Mouse (Mus musculus): Measurements from ENCODE around the gene Bbs5. TPM values are rescaled to one million over a fixed set of nuclear protein-coding genes. Genes with fewer than 3 reads are reported as not detected.

Bbs5 gene
- total RNA-seq, 2 experiments from 2014 or later, result 24.5 to 28.4 TPM

Other genes with a start within 250 kb of the Bbs5 start
- gene Lrp2, start 61.1 kb upstream of the Bbs5 start, total RNA-seq (2021), result under 1 TPM; 0.02 to 0.12 TPM
- gene Klhl41, start 22.9 kb downstream of the Bbs5 start, total RNA-seq (2021), result under 1 TPM; 0.88 to 0.94 TPM
- 10 to 100 TPM; 14.4 to 15.4 TPM for gene Fastkd1, start 66.3 kb downstream of the Bbs5 start, total RNA-seq (2021)
- gene Ppig, start 75.4 kb downstream of the Bbs5 start, total RNA-seq (2021), result 10 to 100 TPM; 66.6 to 69.0 TPM
- 1 to 10 TPM; 2.2 to 2.6 TPM for gene Ccdc173, start 142.4 kb downstream of the Bbs5 start, total RNA-seq (2021)
- gene Phospho2, start 142.5 kb downstream of the Bbs5 start, total RNA-seq (2021), result 10 to 100 TPM; 25.3 to 26.2 TPM
- 10 to 100 TPM; 54.2 to 54.4 TPM for gene Klhl23, start 174.8 kb downstream of the Bbs5 start, total RNA-seq (2021)
- 100 to 1,000 TPM; 121 to 128 TPM for gene Ssb, start 214.4 kb downstream of the Bbs5 start, total RNA-seq (2021)
- gene Mettl5, start 238.4 kb downstream of the Bbs5 start, total RNA-seq (2021), result 10 to 100 TPM; 14.1 to 16.6 TPM